Mouse (Mus musculus): ENCODE measurements around the gene Gm42372. TPM values are rescaled to one million over a fixed set of nuclear protein-coding genes. Genes with fewer than 3 reads are reported as not detected.

Gene Gm42372
- total and polyA plus RNA-seq, 3 experiments, result 0.15 to 0.61 (median 0.47) TPM

GRCm38 (mm10) chr7:17007300-17007699 lies 24.4 kb downstream of the Gm42372 start:
- peak; percentile 39 for DNase-seq (ENCODE audit: extremely low read depth)
- dilution Hi-C loops (cut with MboI; ENCODE audit: extremely low pct_ligation_motif_present, extremely low pct_unique_long_range_greater_than_20kb, low sequenced_read_pairs), result no loop called here
- H3K36me3 ChIP-seq (replicated peaks in 1 of 2; ENCODE audit: control insufficient read depth in 1 of 2, insufficient read depth in 1 of 2, low read length in 1 of 2), result peaks cover 89 to 98% of the 10 kb centered on the region in 2 experiments

GRCm38 (mm10) chr7:17009326-17010009 lies 26.6 kb downstream of the Gm42372 start:
- Histone ChIP-seq H3K4me3 (replicated peaks in 1 of 3; ENCODE audit: low read depth in 2 of 3, low read length in 2 of 3, poor library complexity in 1 of 3) (no peak overlapping the region), H3K27me3 (replicated peaks) (no peaks in the 10 kb centered on the region), H3K9me3 (replicated peaks; ENCODE audit: low read length) (no peaks in the 10 kb centered on the region), H3K4me1 (ENCODE audit: control insufficient read depth in 1 of 2, insufficient read depth in 2 of 2) (no peaks in the 10 kb centered on the region), H3K4me2 (ENCODE audit: insufficient read depth, low read depth, poor library complexity, severe bottlenecking) (no peak overlapping the region), H3K27ac (ENCODE audit: insufficient read depth, low read depth) (no peak overlapping the region), H3K79me2 (replicated peaks; ENCODE audit: control insufficient read depth, extremely low read depth, insufficient read depth, poor library complexity, severe bottlenecking) (no peaks in the 10 kb centered on the region; the same call in 1 of the 2 replicates), H3K9ac (ENCODE audit: insufficient read depth, low read depth) (no peak overlapping the region), H3K36me3 (replicated peaks in 1 of 2; ENCODE audit: control insufficient read depth in 1 of 2, insufficient read depth in 1 of 2, low read length in 1 of 2) (peaks cover 96 to 99% of the 10 kb centered on the region in 2 experiments)
- in situ Hi-C loops (cut with MboI; ENCODE audit: low pct_ligation_motif_present, low pct_unique_long_range_greater_than_20kb, low sequenced_read_pairs) (no loop called here), dilution Hi-C loops (cut with MboI; ENCODE audit: extremely low pct_ligation_motif_present, extremely low pct_unique_long_range_greater_than_20kb, low sequenced_read_pairs) (no loop called here)
- DNase-seq (ENCODE audit: extremely low read depth), result no peak
- TF ChIP-seq JUND (conservative IDR thresholded peaks at IDR 0.05; ENCODE audit: low read depth, low read length) (no peak), USF1 (IDR thresholded peaks at IDR 0.05; ENCODE audit: low read depth, low read length) (no peak), MAFK (IDR thresholded peaks at IDR 0.05; ENCODE audit: insufficient replicate concordance, low read length) (no peak), IRF4 (IDR thresholded peaks at IDR 0.05; ENCODE audit: low read depth, low read length) (no peak), NRF1 (IDR thresholded peaks at IDR 0.05; ENCODE audit: low read depth, low read length) (no peak), NELFE (IDR thresholded peaks at IDR 0.05; ENCODE audit: low read depth, low read length) (no peak), GABPA (IDR thresholded peaks at IDR 0.05; ENCODE audit: insufficient replicate concordance, low read depth, low read length) (no peak), PAX5 (IDR thresholded peaks at IDR 0.05; ENCODE audit: low read length) (no peak)

More at GRCm38 (mm10) chr7:17007300-17007699, 24.4 kb downstream of the Gm42372 start:
- H3K27ac ChIP-seq (ENCODE audit: insufficient read depth, low read depth), result no peak overlapping the region
- H3K9ac ChIP-seq (ENCODE audit: insufficient read depth, low read depth), result no peak overlapping the region
- in situ Hi-C loops (cut with MboI; ENCODE audit: low pct_ligation_motif_present, low pct_unique_long_range_greater_than_20kb, low sequenced_read_pairs), result no loop called here
- no peaks in the 10 kb centered on the region for H3K9me3 ChIP-seq (replicated peaks; ENCODE audit: low read length)
- H3K27me3 ChIP-seq (replicated peaks), result no peaks in the 10 kb centered on the region
- TF ChIP-seq NELFE (IDR thresholded peaks at IDR 0.05; ENCODE audit: low read depth, low read length), result 0 out of 2 replicates have a peak, but pooled peaks have one; percentile 6
- TF ChIP-seq CTCF (conservative IDR thresholded peaks at IDR 0.05 in 1 of 2, IDR thresholded peaks at IDR 0.05 in 1 of 2; ENCODE audit: low read depth in 2 of 2, low read length in 2 of 2), result peak in 1 of 2 experiments; percentile 89; a peak in 2 of 4 replicates
- no peak for TF ChIP-seq MAZ (IDR thresholded peaks at IDR 0.05; ENCODE audit: low read depth, low read length)
- peak; percentile 19 for TF ChIP-seq RAD21 (IDR thresholded peaks at IDR 0.05; ENCODE audit: low read depth, low read length)
- TF ChIP-seq SMC3 (IDR thresholded peaks at IDR 0.05; ENCODE audit: low read depth, low read length), result peak; percentile 70
- no peak for TF ChIP-seq MAX (IDR thresholded peaks at IDR 0.05; ENCODE audit: low read length)
- no peak overlapping the region for H3K4me2 ChIP-seq (ENCODE audit: insufficient read depth, low read depth, poor library complexity, severe bottlenecking)
- H3K79me2 ChIP-seq (replicated peaks; ENCODE audit: control insufficient read depth, extremely low read depth, insufficient read depth, poor library complexity, severe bottlenecking), result no peaks in the 10 kb centered on the region
- H3K4me3 ChIP-seq (replicated peaks in 1 of 3; ENCODE audit: low read depth in 2 of 3, low read length in 2 of 3, poor library complexity in 1 of 3), result no peak overlapping the region
- H3K4me1 ChIP-seq (ENCODE audit: control insufficient read depth in 1 of 2, insufficient read depth in 2 of 2), result 0 out of 4 replicates have a peak, but pooled peaks cover 0 to 9% of the 10 kb centered on the region in 2 experiments
